Mouse (Mus musculus): ENCODE results near the gene Mrps27. TPM values are rescaled to one million over a fixed set of nuclear protein-coding genes. Genes with fewer than 3 reads are reported as not detected.

Mrps27 gene
- polyA plus RNA-seq, 1 experiment from 2014 or later = 17.4 TPM

- no peak for TF ChIP-seq CTCF (IDR thresholded peaks at IDR 0.05; ENCODE audit: low read depth)
- WGBS = 79% methylated on average over 3 of the region's 3 CpGs
These were observed 48.5 kb downstream of the Mrps27 start for GRCm38 (mm10) chr13:99393128-99393527.

GRCm38 (mm10) chr13:99394694-99395093, 50.1 kb downstream of the Mrps27 start:
- no peak overlapping the region for H3K27ac ChIP-seq (ENCODE audit: low read depth, low read length)
- no peaks in the 10 kb centered on the region for H3K4me1 ChIP-seq (replicated peaks; ENCODE audit: control insufficient read depth, insufficient read depth, low read length)
- no peaks in the 10 kb centered on the region for H3K27me3 ChIP-seq (replicated peaks; ENCODE audit: control insufficient read depth, insufficient read depth, low read length)
- H3K9ac ChIP-seq (ENCODE audit: low read depth, low read length) = no peak overlapping the region
- no peaks in the 10 kb centered on the region for H3K36me3 ChIP-seq (ENCODE audit: control insufficient read depth, insufficient read depth)
- H3K9me3 ChIP-seq (ENCODE audit: control insufficient read depth) = no peaks in the 10 kb centered on the region
- WGBS = 72% methylated on average over 3 of the region's 3 CpGs
- H3K4me2 ChIP-seq (replicated peaks; ENCODE audit: low read depth) = no peak overlapping the region
- peak; percentile 46 for TF ChIP-seq CTCF (IDR thresholded peaks at IDR 0.05; ENCODE audit: low read depth)
- no peak for ATAC-seq
- no peak overlapping the region for H3K4me3 ChIP-seq (ENCODE audit: low read depth, low read length)

More at GRCm38 (mm10) chr13:99393128-99393527, 48.5 kb downstream of the Mrps27 start:
- Histone ChIP-seq H3K27ac (ENCODE audit: low read depth, low read length) (no peak overlapping the region), H3K36me3 (ENCODE audit: control insufficient read depth, insufficient read depth) (no peaks in the 10 kb centered on the region), H3K4me1 (replicated peaks; ENCODE audit: control insufficient read depth, insufficient read depth, low read length) (no peaks in the 10 kb centered on the region), H3K9ac (ENCODE audit: low read depth, low read length) (no peak overlapping the region), H3K4me3 (ENCODE audit: low read depth, low read length) (no peak overlapping the region), H3K27me3 (replicated peaks; ENCODE audit: control insufficient read depth, insufficient read depth, low read length) (no peaks in the 10 kb centered on the region), H3K9me3 (ENCODE audit: control insufficient read depth) (no peaks in the 10 kb centered on the region), H3K4me2 (replicated peaks; ENCODE audit: low read depth) (no peak overlapping the region)
- ATAC-seq = no peak

- Histone ChIP-seq H3K4me1 (replicated peaks; ENCODE audit: control insufficient read depth, insufficient read depth, low read length) (no peaks in the 10 kb centered on the region), H3K36me3 (ENCODE audit: control insufficient read depth, insufficient read depth) (peaks cover 6% of the 10 kb centered on the region; the same call in 1 of the 2 replicates), H3K27me3 (replicated peaks; ENCODE audit: control insufficient read depth, insufficient read depth, low read length) (no peaks in the 10 kb centered on the region), H3K9me3 (ENCODE audit: control insufficient read depth) (no peaks in the 10 kb centered on the region), H3K27ac (ENCODE audit: low read depth, low read length) (no peak overlapping the region), H3K4me3 (ENCODE audit: low read depth, low read length) (no peak overlapping the region), H3K9ac (ENCODE audit: low read depth, low read length) (no peak overlapping the region), H3K4me2 (replicated peaks; ENCODE audit: low read depth) (no peak overlapping the region)
- WGBS = 83% methylated on average over 12 of the region's 12 CpGs
- TF ChIP-seq CTCF (IDR thresholded peaks at IDR 0.05; ENCODE audit: low read depth) = no peak
- ATAC-seq = no peak
These were observed 50.9 kb downstream of the Mrps27 start for GRCm38 (mm10) chr13:99395531-99395930.

GRCm38 (mm10) chr13:99397228-99397627, 52.6 kb downstream of the Mrps27 start:
- H3K36me3 ChIP-seq (ENCODE audit: control insufficient read depth, insufficient read depth) = peaks cover 12% of the 10 kb centered on the region; the same call in 1 of the 2 replicates
- no peak overlapping the region for H3K27ac ChIP-seq (ENCODE audit: low read depth, low read length)
- no peak overlapping the region for H3K9ac ChIP-seq (ENCODE audit: low read depth, low read length)
- ATAC-seq = no peak
- TF ChIP-seq CTCF (IDR thresholded peaks at IDR 0.05; ENCODE audit: low read depth) = no peak
- H3K9me3 ChIP-seq (ENCODE audit: control insufficient read depth) = no peaks in the 10 kb centered on the region
- no peaks in the 10 kb centered on the region for H3K27me3 ChIP-seq (replicated peaks; ENCODE audit: control insufficient read depth, insufficient read depth, low read length)
- H3K4me1 ChIP-seq (replicated peaks; ENCODE audit: control insufficient read depth, insufficient read depth, low read length) = no peaks in the 10 kb centered on the region
- H3K4me2 ChIP-seq (replicated peaks; ENCODE audit: low read depth) = no peak overlapping the region
- 79% methylated on average over 7 of the region's 7 CpGs for WGBS
- H3K4me3 ChIP-seq (ENCODE audit: low read depth, low read length) = no peak overlapping the region

- 83% methylated on average over 12 of the region's 12 CpGs for WGBS
- no peak for TF ChIP-seq CTCF (IDR thresholded peaks at IDR 0.05; ENCODE audit: low read depth)
- no peak for ATAC-seq
- Histone ChIP-seq H3K27me3 (replicated peaks; ENCODE audit: control insufficient read depth, insufficient read depth, low read length) (no peaks in the 10 kb centered on the region), H3K4me2 (replicated peaks; ENCODE audit: low read depth) (no peak overlapping the region), H3K36me3 (ENCODE audit: control insufficient read depth, insufficient read depth) (peaks cover 18% of the 10 kb centered on the region; the same call in 1 of the 2 replicates), H3K4me1 (replicated peaks; ENCODE audit: control insufficient read depth, insufficient read depth, low read length) (no peaks in the 10 kb centered on the region), H3K9ac (ENCODE audit: low read depth, low read length) (no peak overlapping the region), H3K4me3 (ENCODE audit: low read depth, low read length) (no peak overlapping the region), H3K27ac (ENCODE audit: low read depth, low read length) (no peak overlapping the region), H3K9me3 (ENCODE audit: control insufficient read depth) (no peaks in the 10 kb centered on the region)
These were observed 53.6 kb downstream of the Mrps27 start for GRCm38 (mm10) chr13:99398149-99398701.

GRCm38 (mm10) chr13:99399373-99399772, 54.8 kb downstream of the Mrps27 start:
- Histone ChIP-seq H3K27me3 (replicated peaks; ENCODE audit: control insufficient read depth, insufficient read depth, low read length) (no peaks in the 10 kb centered on the region), H3K36me3 (ENCODE audit: control insufficient read depth, insufficient read depth) (peaks cover 24% of the 10 kb centered on the region), H3K4me1 (replicated peaks; ENCODE audit: control insufficient read depth, insufficient read depth, low read length) (no peaks in the 10 kb centered on the region), H3K4me3 (ENCODE audit: low read depth, low read length) (no peak overlapping the region), H3K27ac (ENCODE audit: low read depth, low read length) (no peak overlapping the region), H3K4me2 (replicated peaks; ENCODE audit: low read depth) (no peak overlapping the region), H3K9ac (ENCODE audit: low read depth, low read length) (no peak overlapping the region), H3K9me3 (ENCODE audit: control insufficient read depth) (no peaks in the 10 kb centered on the region)
- 72% methylated on average over 4 of the region's 4 CpGs for WGBS
- ATAC-seq = no peak
- no peak for TF ChIP-seq CTCF (IDR thresholded peaks at IDR 0.05; ENCODE audit: low read depth)

Data from intestine, postnatal 0 days (tissue).